In genomic region chr5:109558404-109559160, GRCm38 (mm10) we compare ENCODE assay signal across 8 mouse cellular contexts. TPM values are rescaled to one million over a fixed set of nuclear protein-coding genes. Genes with fewer than 3 reads are reported as not detected.
A peak's percentile ranks its signal among the peaks of the same experiment; 100 is the strongest.
DNase-seq lines count a peak whose midpoint lies in the region; ATAC-seq and TF ChIP-seq lines count a peak whose summit lies in the region.

Gene Crlf2, minus strand, starts transcription at chr5:109558993.

- TF ChIP-seq EP300 in ES-Bruce4 (IDR thresholded peaks at IDR 0.05; ENCODE audit: insufficient read depth, low read depth, low read length) = no peak
- TF ChIP-seq EP300 in liver, postnatal 0 days (IDR thresholded peaks at IDR 0.05; ENCODE audit: low read depth) = no peak

- peak within 1 kb of the TSS; percentile 75 for H3K4me3 ChIP-seq in ES-Bruce4 (ENCODE audit: low read depth, low read length)
- peak within 1 kb of the TSS; percentile 57 for H3K4me3 ChIP-seq in forebrain, embryonic 13.5 days
- H3K4me3 ChIP-seq in liver, postnatal 0 days (ENCODE audit: low read depth, low read length) = peak within 1 kb of the TSS; percentile 70
- H3K4me3 ChIP-seq in neural tube, embryonic 14.5 days (ENCODE audit: low read depth, low read length) = peak within 1 kb of the TSS; percentile 52

- peak; percentile 91 to 92 for DNase-seq in heart, postnatal 10 days
- peak; percentile 43 for DNase-seq in large intestine, adult 2 months (ENCODE audit: low read depth, low spot score)
- DNase-seq in liver, postnatal 0 days = peak; percentile 92
- DNase-seq in testis, postnatal 10 days (ENCODE audit: low spot score) = peak; percentile 99

- H3K27ac ChIP-seq in ES-Bruce4 (ENCODE audit: insufficient read depth, low read length) = peak within 1 kb of the TSS; percentile 98
- H3K27ac ChIP-seq in forebrain, embryonic 13.5 days = peak within 1 kb of the TSS; percentile 95
- H3K27ac ChIP-seq in liver, postnatal 0 days (ENCODE audit: low read depth) = peak within 1 kb of the TSS; percentile 97
- peak within 1 kb of the TSS; percentile 91 for H3K27ac ChIP-seq in neural tube, embryonic 14.5 days (ENCODE audit: low read depth, low read length)

- intact Hi-C loops in heart, postnatal 10 days (cut with DNase I) = loop anchor here (10.0 kb wide), 1 partner anchor 306 kb away; no protein-coding TSS in a partner anchor

- H3K9ac ChIP-seq in ES-Bruce4 (ENCODE audit: low read depth, poor library complexity, severe bottlenecking) = peak within 1 kb of the TSS; percentile 75
- H3K9ac ChIP-seq in forebrain, embryonic 13.5 days = peak within 1 kb of the TSS; percentile 65
- H3K9ac ChIP-seq in liver, postnatal 0 days (replicated peaks) = peak within 1 kb of the TSS; percentile 73
- H3K9ac ChIP-seq in neural tube, embryonic 14.5 days (replicated peaks; ENCODE audit: low read depth, low read length) = peak within 1 kb of the TSS; percentile 51

- H3K4me2 ChIP-seq in forebrain, embryonic 13.5 days = peak within 1 kb of the TSS; percentile 57
- peak within 1 kb of the TSS; percentile 81 for H3K4me2 ChIP-seq in liver, postnatal 0 days (ENCODE audit: low read depth, low read length)
- peak within 1 kb of the TSS; percentile 45 for H3K4me2 ChIP-seq in neural tube, embryonic 14.5 days (ENCODE audit: low read depth, low read length)

- no peaks in the 10 kb centered on the region for H3K27me3 ChIP-seq in ES-Bruce4 (ENCODE audit: control insufficient read depth, insufficient read depth, low read length, poor library complexity, severe bottlenecking)
- H3K27me3 ChIP-seq in forebrain, embryonic 13.5 days = no peaks in the 10 kb centered on the region
- H3K27me3 ChIP-seq in liver, postnatal 0 days (ENCODE audit: insufficient read depth, low read length) = no peaks in the 10 kb centered on the region
- H3K27me3 ChIP-seq in neural tube, embryonic 14.5 days (ENCODE audit: control insufficient read depth, insufficient read depth, low read length) = no peaks in the 10 kb centered on the region

- WGBS in forebrain, embryonic 13.5 days = under 1% methylated on average over 52 of the region's 73 CpGs
- under 1% methylated on average over 62 of the region's 73 CpGs for WGBS in large intestine, adult 2 months
- 1% methylated on average over 53 of the region's 73 CpGs for WGBS in liver, postnatal 0 days (ENCODE audit: insufficient replicate concordance)
- WGBS in neural tube, embryonic 14.5 days = under 1% methylated on average over 54 of the region's 73 CpGs

- H3K36me3 ChIP-seq in ES-Bruce4 (ENCODE audit: control insufficient read depth, insufficient read depth, low read length, poor library complexity, severe bottlenecking) = no peaks in the 10 kb centered on the region
- peaks cover 24% of the 10 kb centered on the region for H3K36me3 ChIP-seq in forebrain, embryonic 13.5 days (ENCODE audit: poor library complexity, severe bottlenecking)
- peaks cover 4% of the 10 kb centered on the region; the same call in 1 of the 2 replicates for H3K36me3 ChIP-seq in liver, postnatal 0 days (replicated peaks; ENCODE audit: insufficient read depth, low read length)
- no peaks in the 10 kb centered on the region for H3K36me3 ChIP-seq in neural tube, embryonic 14.5 days (ENCODE audit: control insufficient read depth, insufficient read depth, low read length)

- no peak for TF ChIP-seq CTCF in ES-Bruce4 (IDR thresholded peaks at IDR 0.05; ENCODE audit: low read depth, low read length)
- no peak for TF ChIP-seq CTCF in liver, postnatal 0 days (IDR thresholded peaks at IDR 0.05; ENCODE audit: low read depth)

- no peaks in the 10 kb centered on the region for H3K9me3 ChIP-seq in ES-Bruce4 (replicated peaks; ENCODE audit: control insufficient read depth, insufficient read depth, low read length, poor library complexity, severe bottlenecking)
- H3K9me3 ChIP-seq in forebrain, embryonic 13.5 days (replicated peaks) = peaks cover 33% of the 10 kb centered on the region
- H3K9me3 ChIP-seq in liver, postnatal 0 days (ENCODE audit: low read length) = peaks cover 26% of the 10 kb centered on the region
- H3K9me3 ChIP-seq in neural tube, embryonic 14.5 days (ENCODE audit: control insufficient read depth, low read length) = peaks cover 11% of the 10 kb centered on the region

- TF ChIP-seq POLR2A in ES-Bruce4 (IDR thresholded peaks at IDR 0.05; ENCODE audit: insufficient read depth, low read length) = no peak

- H3K4me1 ChIP-seq in ES-Bruce4 (ENCODE audit: control insufficient read depth, insufficient read depth, low read length) = no peaks in the 10 kb centered on the region
- H3K4me1 ChIP-seq in forebrain, embryonic 13.5 days = no peaks in the 10 kb centered on the region
- no peaks in the 10 kb centered on the region; the same call in 1 of the 2 replicates for H3K4me1 ChIP-seq in liver, postnatal 0 days (ENCODE audit: insufficient read depth)
- H3K4me1 ChIP-seq in neural tube, embryonic 14.5 days (ENCODE audit: control insufficient read depth, insufficient read depth, low read length) = no peaks in the 10 kb centered on the region

- peak; percentile 42 for ATAC-seq in cerebellum, adult (ENCODE audit: insufficient number of reproducible peaks, low FRiP score, low TSS enrichment)
- peak; percentile 67 for ATAC-seq in forebrain, embryonic 13.5 days
- peak; percentile 57 for ATAC-seq in liver, postnatal 0 days
- peak; percentile 61 for ATAC-seq in neural tube, embryonic 14.5 days (ENCODE audit: low read depth)

RNA-seq across cellular contexts. Expression of gene Crlf2, which starts in this region (rescaled TPM):
- 9.4 and 15.6 TPM in 2 replicates for polyA plus RNA-seq in ES-Bruce4 (2011; ENCODE audit: insufficient read depth, insufficient read length, low read depth, missing spikeins)
- 5.8 and 6.8 TPM in 2 replicates for polyA plus RNA-seq in forebrain, embryonic 13.5 days (2015; fragmentation: Nextera tagmentation; extraction: Ambion mirVana)
- total RNA-seq in heart, postnatal 10 days (2021) = 10 to 100 TPM; 15.3 to 17.7 TPM
- polyA plus RNA-seq in large intestine, adult 2 months (2012; rRNA removed) = 14.5 and 16.9 TPM in 2 replicates
- polyA plus RNA-seq in liver, postnatal 0 days (2015; fragmentation: Nextera tagmentation; extraction: Ambion mirVana) = 8.9 and 10.2 TPM in 2 replicates
- 13.8 and 19.3 TPM in 2 replicates for polyA plus RNA-seq in neural tube, embryonic 14.5 days (2014; fragmentation: Nextera tagmentation; extraction: Ambion mirVana)

Comparison
In these comparisons a context has a peak if more than half of its experiments do, and no peak if none do; other contexts are left out.
1. Peak in every context shown above with its lines: DNase-seq, ATAC-seq, H3K4me3 ChIP-seq and H3K27ac ChIP-seq.
2. DNase-seq: peak in every context shown above with its lines; median percentile 99 in testis, postnatal 10 days; 92 in liver, postnatal 0 days; 92 in heart, postnatal 10 days; 43 in large intestine, adult 2 months.